Mouse (Mus musculus) kidney, postnatal 25 days (tissue): ENCODE data around the gene Ect2.

Experiments used
- DNase-seq, 2 experiments: peaks; one replicate each; pipeline ENCODE4 v3.0.0; 2021; ENCODE audit warnings: mixed read lengths in 2 of 2

Ect2 gene

DNA sequence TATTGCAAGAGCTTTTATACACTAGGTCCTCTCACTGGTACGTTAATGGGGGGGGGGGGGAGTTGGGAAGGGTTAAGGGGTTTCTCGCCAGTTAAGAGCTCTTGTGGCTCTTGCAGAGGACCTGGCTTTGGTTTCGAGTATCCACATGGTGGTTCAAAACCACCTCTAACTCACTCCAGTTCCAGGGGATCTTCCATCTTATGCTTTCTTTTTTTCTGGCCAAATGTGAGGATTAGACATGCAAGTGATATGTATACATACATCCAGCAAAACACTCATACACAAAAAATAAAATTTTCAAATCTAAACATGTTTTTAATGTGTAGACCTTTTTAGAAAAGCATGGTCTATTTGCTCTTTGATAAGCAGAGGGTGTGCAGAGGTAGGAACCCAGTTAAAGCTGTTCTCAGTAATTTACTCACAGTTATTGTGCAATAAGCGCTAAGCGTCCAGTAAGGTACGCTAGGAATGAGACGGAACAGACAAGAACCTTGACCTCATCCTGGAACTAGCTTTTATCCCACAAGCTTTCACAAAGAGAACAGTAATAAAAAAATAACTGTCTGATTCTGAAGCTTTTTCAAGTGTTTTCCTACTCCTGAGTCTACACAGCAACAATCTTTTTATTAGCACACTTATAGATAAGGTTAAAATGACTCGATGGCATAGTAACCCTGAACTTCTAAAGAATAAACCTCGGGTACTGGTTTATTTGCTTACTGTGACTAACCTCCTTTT is 2.3 kb upstream of the Ect2 start:
- no peak for DNase-seq

DNA sequence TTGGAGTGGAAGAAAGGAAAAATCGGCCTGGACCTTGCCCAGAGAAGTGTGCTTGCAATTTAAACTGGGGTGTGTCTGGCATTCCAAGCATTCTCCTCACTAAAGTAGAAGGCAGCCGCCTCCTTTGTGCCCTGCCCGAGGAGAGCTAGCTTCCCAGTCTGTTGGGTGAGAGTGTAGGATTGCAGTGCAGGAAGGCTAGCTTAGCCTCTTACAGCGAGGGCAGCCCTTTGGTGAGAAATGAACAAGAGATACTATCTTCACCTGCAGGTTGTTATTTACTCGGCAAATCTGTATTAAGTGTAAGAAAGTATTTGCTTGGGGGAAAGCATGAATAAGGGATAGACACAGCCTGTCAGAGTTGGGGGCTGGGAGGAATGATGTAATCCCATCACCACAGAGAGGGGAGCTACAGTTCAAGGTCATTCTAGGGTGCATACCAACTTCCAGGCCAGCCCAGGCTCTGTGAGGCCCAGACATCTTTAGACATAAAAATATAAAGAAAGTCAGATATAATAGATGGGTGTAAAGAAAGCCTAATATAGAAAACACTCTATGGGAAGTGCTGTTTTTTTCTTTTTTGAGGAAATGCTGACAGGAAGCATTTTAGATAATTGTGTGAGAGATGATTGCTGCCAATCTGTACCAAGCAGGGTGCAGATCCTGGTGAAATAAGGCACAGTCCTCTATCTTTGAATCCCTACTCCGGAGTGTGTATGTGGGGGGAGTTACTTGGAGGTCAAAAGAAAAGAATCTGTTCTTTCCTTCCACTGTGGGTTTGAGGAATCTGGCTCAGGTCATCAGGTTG is 1.6 kb upstream of the Ect2 start:
- DNase-seq: peak; percentile 72 to 78

- no peak for DNase-seq
Observed at GRCm38 (mm10) chr3:27154280-27154679, 602 bp upstream of the Ect2 start.

GRCm38 (mm10) chr3:27153191-27153671 is 447 bp downstream of the Ect2 start:
- peak; percentile 50 to 53 for DNase-seq

GRCm38 (mm10) chr3:27145733-27146132 is 7.9 kb downstream of the Ect2 start:
- DNase-seq: peak; percentile 16 to 66

GRCm38 (mm10) chr3:27143570-27143969 is 10.1 kb downstream of the Ect2 start:
- no peak for DNase-seq

- DNase-seq: no peak
Observed at GRCm38 (mm10) chr3:27140101-27140500, 13.6 kb downstream of the Ect2 start.

- DNase-seq: no peak
Observed at GRCm38 (mm10) chr3:27121864-27122450, 31.7 kb downstream of the Ect2 start.

DNA sequence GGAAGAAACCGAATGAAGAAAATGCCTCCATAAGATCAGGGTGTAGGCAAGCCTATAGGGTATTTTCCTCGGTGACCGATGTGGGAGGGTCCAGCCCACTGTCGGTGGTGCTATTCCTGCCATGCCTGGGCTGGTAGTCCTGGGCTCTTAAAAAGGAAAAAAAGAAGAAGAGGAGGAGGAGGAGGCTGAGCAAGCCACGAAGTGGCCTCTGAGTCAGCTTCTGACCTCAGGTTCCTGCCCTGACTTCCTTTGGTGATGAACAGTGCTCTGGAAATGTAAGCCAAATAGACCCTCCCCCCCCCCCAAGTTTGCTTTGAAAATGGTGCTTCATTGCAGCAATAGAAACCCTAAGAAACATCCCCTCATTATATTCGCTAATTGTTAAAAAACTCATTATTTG is 32.7 kb downstream of the Ect2 start:
- no peak for DNase-seq

- peak; percentile 52 to 55 for DNase-seq
Observed at GRCm38 (mm10) chr3:27118227-27118626, 35.5 kb downstream of the Ect2 start.

- no peak for DNase-seq
Observed at GRCm38 (mm10) chr3:27110860-27111259, 42.8 kb downstream of the Ect2 start.

GRCm38 (mm10) chr3:27109109-27109508 is 44.6 kb downstream of the Ect2 start:
- no peak for DNase-seq

- DNase-seq: no peak
Observed at GRCm38 (mm10) chr3:27107142-27107541, 46.5 kb downstream of the Ect2 start.

DNA sequence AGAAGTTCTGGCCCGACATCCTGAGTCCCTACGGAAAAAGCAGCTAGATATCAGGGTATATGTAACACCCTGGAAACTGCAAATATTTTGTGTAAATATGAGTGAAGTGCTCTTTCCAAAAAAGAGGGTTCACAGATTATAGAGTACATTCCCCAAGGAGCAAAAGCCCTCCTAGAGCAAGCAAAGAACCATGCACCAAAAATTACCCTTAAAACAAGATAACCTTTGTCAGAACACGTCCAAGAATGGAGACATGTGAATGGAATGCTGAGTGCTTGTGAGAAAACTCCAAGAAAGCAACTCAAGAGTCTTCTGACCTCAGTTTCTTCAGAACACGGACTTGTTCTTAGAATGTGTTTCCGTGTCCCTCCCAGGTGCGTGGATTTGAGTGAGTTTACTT is 50.7 kb downstream of the Ect2 start:
- DNase-seq: no peak

- DNase-seq: no peak
Observed at GRCm38 (mm10) chr3:27098633-27099032, 55.0 kb downstream of the Ect2 start.

DNA sequence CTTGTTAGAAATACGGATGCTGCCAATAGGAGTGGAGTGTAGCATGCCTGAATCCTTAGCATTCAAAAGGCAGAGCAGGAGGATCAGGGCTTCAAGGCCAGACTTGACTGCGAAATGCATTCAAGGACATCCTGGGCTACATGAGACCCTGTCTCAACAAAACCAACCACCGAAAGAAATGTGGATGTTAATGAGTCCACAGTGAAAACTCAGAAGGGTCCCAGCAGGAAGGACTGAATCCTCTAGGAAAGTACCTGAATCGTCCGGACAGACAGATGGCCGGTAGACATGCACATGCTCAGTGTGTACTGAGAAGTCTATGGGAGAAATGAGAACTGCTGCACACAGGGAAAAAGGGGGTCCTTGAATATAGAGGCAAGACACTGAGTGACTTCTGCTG is 67.5 kb downstream of the Ect2 start:
- DNase-seq: no peak

- no peak for DNase-seq
Observed at GRCm38 (mm10) chr3:27081229-27082060, 72.2 kb downstream of the Ect2 start.

GRCm38 (mm10) chr3:27080061-27080770 is 73.5 kb downstream of the Ect2 start:
- DNase-seq: no peak

GRCm38 (mm10) chr3:27073884-27074283 is 79.8 kb downstream of the Ect2 start:
- DNase-seq: no peak

- DNase-seq: no peak
Observed at GRCm38 (mm10) chr3:27071706-27072105, 82.0 kb downstream of the Ect2 start.

GRCm38 (mm10) chr3:27070340-27070739 is 83.3 kb downstream of the Ect2 start:
- DNase-seq: no peak

GRCm38 (mm10) chr3:27067206-27067605 is 86.5 kb downstream of the Ect2 start:
- DNase-seq: no peak
